Mouse (Mus musculus) bone marrow macrophage, adult 2 months (primary cell): Measurements from ENCODE around the gene Rpl36a.

Source experiments
- CTCF ChIP-seq: IDR thresholded peaks from 2 replicates; pipeline ENCODE4 v1.5.1; 2012; ENCODE audit warnings: low read depth, mild to moderate bottlenecking, low read length, moderate library complexity
- POLR2A ChIP-seq: IDR thresholded peaks from 2 replicates; pipeline ENCODE4 v1.6.1; 2012; ENCODE audit warnings: mild to moderate bottlenecking, low read depth, low read length, borderline replicate concordance

DNA sequence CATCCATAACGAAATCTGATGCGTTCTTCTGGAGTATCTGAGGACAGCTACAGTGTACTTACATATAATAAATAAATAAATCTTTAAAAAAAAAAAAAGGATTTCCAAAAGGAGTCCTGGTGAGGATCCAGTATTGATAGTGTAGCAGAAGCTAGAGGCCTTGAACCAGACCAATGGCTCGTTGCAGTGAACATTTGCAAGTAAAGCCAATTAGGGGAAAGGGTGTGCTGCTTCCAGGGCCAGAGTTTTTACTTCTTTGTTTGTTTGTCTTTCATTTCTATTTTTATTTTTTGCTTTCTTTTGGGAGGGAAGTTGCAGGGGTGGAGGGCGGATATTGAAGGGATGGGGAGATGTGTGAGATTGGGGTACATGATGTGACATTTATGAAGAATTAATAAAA lies 32.1 kb upstream of the Rpl36a start:
- TF ChIP-seq POLR2A (no peak), CTCF (no peak)
